Mouse (Mus musculus) stomach, postnatal 0 days (tissue): Measurements from ENCODE around the gene Agtrap.

Experiments
- CTCF ChIP-seq: IDR thresholded peaks from 2 replicates; pipeline ENCODE4 v1.5.1; 2016; ENCODE audit warnings: antibody characterized with exemption, low read depth, mild to moderate bottlenecking, moderate library complexity
- EP300 ChIP-seq: optimal IDR thresholded peaks from 2 replicates; pipeline ENCODE3; 2016; ENCODE audit warnings: antibody characterized with exemption

- TF ChIP-seq CTCF (no peak), EP300 (no peak)
Measured at GRCm38 (mm10) chr4:148051886-148052285, 35.9 kb downstream of the Agtrap start.
